Mouse (Mus musculus) midbrain, embryonic 11.5 days (tissue): Measurements from ENCODE around the gene Snhg11. TPM values are rescaled to one million over a fixed set of nuclear protein-coding genes. Genes with fewer than 3 reads are reported as not detected.

Source experiments
- ATAC-seq: fragments of 200-750 bp; cut with Nextera tagmentation; 2 replicates; pipeline ENCODE4 v1.8.0; 2017; ENCODE audit warnings: moderate TSS enrichment, moderate library complexity; ENCODE audit not compliant: low FRiP score
- DNase-seq: peaks from one replicate; pipeline ENCODE4 v3.0.0; 2015; ENCODE audit warnings: low spot score; ENCODE audit errors: missing footprints
- H3K27ac ChIP-seq: fragments of 300-500 bp; sonication (generic); 2 replicates; pipeline ENCODE4 v1.5.1; 2014; ENCODE audit warnings: low read depth, low read length
- H3K27me3 ChIP-seq: fragments of 300-500 bp; sonication (generic); 2 replicates; pipeline ENCODE4 v1.6.1; 2014; ENCODE audit warnings: mild to moderate bottlenecking, low read length, moderate library complexity, mixed read lengths; ENCODE audit not compliant: control insufficient read depth, insufficient read depth
- H3K36me3 ChIP-seq: fragments of 300-500 bp; sonication (generic); 2 replicates; pipeline ENCODE4 v1.6.1; 2014; ENCODE audit warnings: mild to moderate bottlenecking, low read length, moderate library complexity, mixed read lengths; ENCODE audit not compliant: control insufficient read depth, insufficient read depth
- H3K4me1 ChIP-seq: fragments of 300-500 bp; sonication (generic); 2 replicates; pipeline ENCODE4 v1.6.1; 2014; ENCODE audit warnings: low read length; ENCODE audit not compliant: control insufficient read depth, insufficient read depth
- H3K4me2 ChIP-seq: fragments of 300-500 bp; sonication (generic); 2 replicates; pipeline ENCODE4 v1.6.1; 2014; ENCODE audit warnings: mild to moderate bottlenecking, moderate library complexity
- H3K4me3 ChIP-seq: fragments of 300-500 bp; sonication (generic); 2 replicates; pipeline ENCODE4 v1.5.1; 2014; ENCODE audit warnings: low read depth, low read length
- H3K9ac ChIP-seq: fragments of 300-500 bp; sonication (generic); 2 replicates; pipeline ENCODE4 v1.6.1; 2014; ENCODE audit warnings: low read length
- H3K9me3 ChIP-seq: fragments of 300-500 bp; sonication (generic); 2 replicates; pipeline ENCODE4 v1.6.1; 2016; ENCODE audit warnings: low read length; ENCODE audit not compliant: control insufficient read depth
- WGBS: fragments of 180-500 bp; shearing (Covaris S2); extraction: QIAGEN DNeasy Blood & Tissue Kit; methylation state at CpG from one replicate; pipeline ENCODE4 v1.1.7; 2014; 5-methylcytosine and 5-hydroxymethylcytosine counted together
- polyA plus RNA-seq: library from polyadenylated mRNA; unstranded; fragments of >200 nt; fragmentation: Nextera tagmentation; extraction: Ambion mirVana; gene quantifications from 2 replicates; pipeline ENCODE4 v1.2.1, GENCODE M21; 2014

Gene Snhg11
- polyA plus RNA-seq, 1 experiment from 2014 or later: 19.8 TPM

DNA sequence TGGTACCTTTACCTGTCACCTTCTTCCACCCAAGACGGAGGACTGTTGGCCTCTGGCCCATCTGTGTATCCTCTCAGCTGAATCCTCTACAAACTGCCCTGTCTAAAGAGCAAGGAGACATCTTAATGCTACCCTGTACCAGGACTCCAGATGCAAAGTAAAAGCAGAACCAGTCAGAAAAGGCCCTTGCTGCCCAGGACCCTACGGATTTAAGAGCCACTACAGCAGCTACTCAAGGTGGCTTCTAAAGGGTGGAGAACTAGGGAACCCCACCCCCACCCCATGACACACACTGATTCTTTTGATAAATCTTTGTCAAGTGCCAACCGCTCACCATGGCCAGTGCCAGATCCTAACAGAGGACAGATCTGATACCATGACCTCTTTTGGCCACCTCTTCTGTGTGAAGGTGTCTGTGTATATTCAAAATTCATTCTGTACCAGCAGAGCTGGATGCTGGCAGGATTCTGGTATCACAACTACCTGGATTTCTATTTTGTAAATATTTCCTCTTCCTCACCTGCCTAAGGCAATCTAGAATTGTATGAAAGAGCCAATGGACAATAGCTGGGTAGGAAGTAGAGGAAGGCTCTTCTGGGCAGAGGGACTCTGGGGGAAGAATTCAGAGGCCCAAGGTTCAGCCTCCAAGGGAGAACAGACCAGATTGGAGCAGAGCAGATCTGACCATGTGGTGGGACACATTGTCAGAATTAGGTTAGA lies 22.5 kb upstream of the Snhg11 start:
- Histone ChIP-seq H3K4me3 (no peak overlapping the region), H3K9ac (no peak overlapping the region), H3K27me3 (no peaks in the 10 kb centered on the region), H3K36me3 (peaks cover 27% of the 10 kb centered on the region), H3K4me1 (no peaks in the 10 kb centered on the region), H3K27ac (no peak overlapping the region), H3K4me2 (no peak overlapping the region), H3K9me3 (no peaks in the 10 kb centered on the region)
- ATAC-seq (no peak), DNase-seq (no peak)
- 83% methylated on average over 3 of the region's 3 CpGs for WGBS

GRCm38 (mm10) chr2:158354348-158355114 lies 20.9 kb upstream of the Snhg11 start:
- Histone ChIP-seq H3K36me3 (peaks cover 43% of the 10 kb centered on the region), H3K9ac (no peak overlapping the region), H3K27ac (no peak overlapping the region), H3K9me3 (no peaks in the 10 kb centered on the region), H3K4me1 (no peaks in the 10 kb centered on the region), H3K27me3 (no peaks in the 10 kb centered on the region), H3K4me3 (no peak overlapping the region), H3K4me2 (no peak overlapping the region)
- WGBS: 82% methylated on average over 7 of the region's 7 CpGs
- peak; percentile 87 for DNase-seq
- no peak for ATAC-seq

GRCm38 (mm10) chr2:158355238-158355637 lies 20.2 kb upstream of the Snhg11 start:
- peaks cover 46% of the 10 kb centered on the region for H3K36me3 ChIP-seq
- no peak for ATAC-seq

GRCm38 (mm10) chr2:158356121-158356520 lies 19.3 kb upstream of the Snhg11 start:
- H3K36me3 ChIP-seq: peaks cover 46% of the 10 kb centered on the region
- 87% methylated on average over 5 of the region's 5 CpGs for WGBS
- H3K27me3 ChIP-seq: no peaks in the 10 kb centered on the region
- no peak overlapping the region for H3K4me3 ChIP-seq
- H3K9me3 ChIP-seq: no peaks in the 10 kb centered on the region
- no peak for ATAC-seq
- H3K4me2 ChIP-seq: no peak overlapping the region
- peak; percentile 81 for DNase-seq
- peaks cover 9% of the 10 kb centered on the region for H3K4me1 ChIP-seq
- H3K9ac ChIP-seq: no peak overlapping the region
- H3K27ac ChIP-seq: no peak overlapping the region

More at GRCm38 (mm10) chr2:158355238-158355637, 20.2 kb upstream of the Snhg11 start:
- H3K4me1 ChIP-seq: peaks cover 6% of the 10 kb centered on the region
- no peak overlapping the region for H3K4me2 ChIP-seq
- no peaks in the 10 kb centered on the region for H3K9me3 ChIP-seq
- no peaks in the 10 kb centered on the region for H3K27me3 ChIP-seq
- no peak for DNase-seq
- WGBS: 87% methylated on average over 2 of the region's 2 CpGs
- H3K9ac ChIP-seq: no peak overlapping the region
- no peak overlapping the region for H3K27ac ChIP-seq
- no peak overlapping the region for H3K4me3 ChIP-seq

DNA sequence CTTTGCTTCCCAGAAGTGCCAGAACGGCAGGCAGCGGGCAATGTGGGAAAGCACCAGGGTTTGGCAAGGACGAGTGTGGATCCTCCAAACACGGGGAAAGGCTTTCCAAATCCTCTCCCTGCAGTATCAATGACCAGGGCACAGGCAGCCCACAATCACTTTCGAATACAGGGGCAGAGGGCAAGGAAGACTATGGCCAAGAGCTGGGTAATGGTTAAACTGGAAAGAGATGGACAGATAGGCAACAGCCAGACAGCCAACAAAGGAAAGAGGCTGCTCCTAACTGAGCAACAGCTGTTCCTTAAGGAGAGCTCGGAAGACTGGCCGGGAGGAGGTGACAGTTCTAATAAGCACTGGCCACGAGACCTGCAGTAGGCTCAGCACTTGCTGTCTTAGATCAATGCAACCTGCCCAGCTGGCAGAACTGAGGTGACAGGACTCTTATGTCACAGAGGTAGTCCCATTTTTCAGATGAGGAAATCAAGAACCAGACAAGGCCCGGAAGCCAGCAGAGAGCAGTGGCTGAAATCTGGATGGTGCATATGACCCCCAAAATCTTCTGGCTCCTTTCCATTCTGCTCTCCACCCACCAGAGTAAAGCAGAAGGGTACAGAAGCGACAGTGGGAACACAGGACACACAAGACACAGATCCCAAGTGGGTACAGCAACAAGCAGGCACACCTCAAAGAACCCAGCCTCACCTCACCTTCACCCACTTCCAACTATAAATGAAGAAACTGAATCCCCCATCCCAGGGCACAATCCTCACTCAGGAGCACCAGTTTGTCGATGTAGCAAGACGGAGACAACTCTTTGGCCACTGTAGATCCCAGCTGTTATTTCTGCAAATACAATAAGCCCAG lies 15.4 kb upstream of the Snhg11 start:
- DNase-seq: peak; percentile 70
- H3K4me3 ChIP-seq: peak overlapping the region; percentile 54
- H3K27me3 ChIP-seq: no peaks in the 10 kb centered on the region
- H3K27ac ChIP-seq: peak overlapping the region; percentile 4; the same call in 1 of the 2 replicates
- no peak for ATAC-seq
- peak overlapping the region; percentile 85 for H3K9ac ChIP-seq
- peaks cover 41% of the 10 kb centered on the region for H3K36me3 ChIP-seq
- no peaks in the 10 kb centered on the region for H3K9me3 ChIP-seq
- H3K4me2 ChIP-seq: peak overlapping the region; percentile 75
- WGBS: 76% methylated on average over 12 of the region's 12 CpGs
- H3K4me1 ChIP-seq: peaks cover 9% of the 10 kb centered on the region

DNA sequence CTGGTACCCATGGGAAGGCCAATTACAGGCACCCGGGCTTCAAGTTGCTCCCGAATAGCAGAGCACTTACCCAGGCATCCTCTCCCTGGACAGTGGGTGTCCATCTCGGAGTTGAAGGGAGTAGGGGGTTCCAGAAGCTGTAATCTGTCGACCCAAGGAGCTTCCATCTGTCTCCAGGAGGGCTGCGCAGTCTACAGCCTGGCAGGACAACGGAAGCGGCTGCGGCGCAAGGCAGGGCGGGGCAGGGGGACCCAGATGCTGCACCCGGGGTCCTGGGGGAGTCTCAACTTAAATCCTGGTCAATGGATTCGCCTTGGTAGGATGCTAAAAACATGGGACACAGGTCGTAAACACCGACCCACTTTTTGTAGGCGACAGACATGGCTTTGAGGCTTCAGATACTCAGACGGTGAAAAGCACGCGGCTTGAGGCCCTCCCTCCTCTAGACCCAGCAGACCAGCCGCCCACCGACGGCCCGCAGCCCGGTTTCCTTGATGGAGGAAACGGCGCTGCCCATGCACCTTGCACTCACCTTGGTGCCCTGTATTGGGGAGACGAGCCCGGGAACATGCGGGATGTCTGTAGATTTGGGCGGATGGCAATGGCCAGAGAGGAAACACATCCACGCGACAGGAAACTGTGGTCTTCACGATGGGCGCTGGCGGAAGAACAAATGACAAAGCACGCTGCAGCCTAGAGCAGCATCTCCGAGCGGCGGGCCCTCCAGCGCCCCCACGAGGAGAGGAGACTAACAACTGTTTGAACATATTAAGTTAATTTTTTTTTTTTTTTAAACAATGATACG lies 14.4 kb upstream of the Snhg11 start:
- DNase-seq (peak; percentile 99), ATAC-seq (peak; percentile 91)
- H3K9ac ChIP-seq: peak overlapping the region; percentile 85
- H3K27ac ChIP-seq: peak overlapping the region; percentile 49; the same call in 1 of the 2 replicates
- peak overlapping the region; percentile 75 for H3K4me2 ChIP-seq
- H3K36me3 ChIP-seq: peaks cover 33% of the 10 kb centered on the region
- peak overlapping the region; percentile 54 for H3K4me3 ChIP-seq
- H3K27me3 ChIP-seq: no peaks in the 10 kb centered on the region
- whole genome bisulfite sequencing: under 1% methylated on average over 41 of the region's 41 CpGs
- H3K4me1 ChIP-seq: peaks cover 9% of the 10 kb centered on the region
- H3K9me3 ChIP-seq: no peaks in the 10 kb centered on the region

DNA sequence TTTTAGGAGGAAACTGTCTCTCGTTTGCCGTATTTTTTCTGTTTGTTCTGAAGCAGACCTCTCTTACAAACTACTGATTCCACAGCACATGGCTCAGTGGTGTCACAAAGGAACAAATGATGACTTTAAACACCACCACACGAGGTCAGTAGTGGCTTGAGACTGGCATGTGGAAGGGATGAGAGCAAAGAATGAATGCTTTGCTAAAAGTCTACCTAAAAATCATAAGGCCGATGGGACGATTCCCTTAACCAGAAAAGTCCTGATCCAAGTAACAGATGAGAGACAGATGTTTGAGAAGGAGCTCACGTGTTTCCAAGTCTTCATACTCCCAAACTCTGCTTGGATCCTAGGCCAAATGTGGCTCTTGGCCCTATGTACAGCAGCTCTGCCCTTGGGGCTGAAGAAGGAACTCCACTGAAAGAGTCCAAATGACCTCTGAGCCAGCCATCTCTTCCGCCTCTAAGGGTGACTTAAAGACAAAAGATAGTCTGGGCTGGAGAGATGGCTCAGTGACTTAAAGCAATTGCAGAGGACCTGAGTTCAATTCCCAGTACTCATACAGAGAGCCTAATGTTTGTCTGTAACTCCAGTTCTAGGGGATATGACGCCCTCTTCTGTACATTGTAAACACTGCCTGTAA lies 13.6 kb upstream of the Snhg11 start:
- Histone ChIP-seq H3K9ac (peak overlapping the region; percentile 2; the same call in 1 of the 2 replicates), H3K9me3 (no peaks in the 10 kb centered on the region), H3K27ac (no peak overlapping the region), H3K4me3 (peak overlapping the region; percentile 54; the same call in 1 of the 2 replicates), H3K4me2 (peak overlapping the region; percentile 16; the same call in 1 of the 2 replicates), H3K27me3 (no peaks in the 10 kb centered on the region), H3K4me1 (peaks cover 9% of the 10 kb centered on the region), H3K36me3 (peaks cover 25% of the 10 kb centered on the region)
- DNase-seq: no peak
- 43% methylated on average over 8 of the region's 8 CpGs for WGBS
- peak; percentile 64 for ATAC-seq

GRCm38 (mm10) chr2:158364175-158364574 lies 11.3 kb upstream of the Snhg11 start:
- 88% methylated on average over 4 of the region's 4 CpGs for WGBS
- H3K4me1 ChIP-seq: peaks cover 9% of the 10 kb centered on the region
- no peaks in the 10 kb centered on the region for H3K9me3 ChIP-seq
- H3K4me3 ChIP-seq: no peak overlapping the region
- H3K9ac ChIP-seq: no peak overlapping the region
- H3K27me3 ChIP-seq: no peaks in the 10 kb centered on the region
- no peak for DNase-seq
- H3K36me3 ChIP-seq: peaks cover 7% of the 10 kb centered on the region; the same call in 1 of the 2 replicates
- no peak for ATAC-seq
- no peak overlapping the region for H3K4me2 ChIP-seq
- no peak overlapping the region for H3K27ac ChIP-seq
